Comparison of ENCODE assay signal across 27 mouse cellular contexts in the genomic region with DNA sequence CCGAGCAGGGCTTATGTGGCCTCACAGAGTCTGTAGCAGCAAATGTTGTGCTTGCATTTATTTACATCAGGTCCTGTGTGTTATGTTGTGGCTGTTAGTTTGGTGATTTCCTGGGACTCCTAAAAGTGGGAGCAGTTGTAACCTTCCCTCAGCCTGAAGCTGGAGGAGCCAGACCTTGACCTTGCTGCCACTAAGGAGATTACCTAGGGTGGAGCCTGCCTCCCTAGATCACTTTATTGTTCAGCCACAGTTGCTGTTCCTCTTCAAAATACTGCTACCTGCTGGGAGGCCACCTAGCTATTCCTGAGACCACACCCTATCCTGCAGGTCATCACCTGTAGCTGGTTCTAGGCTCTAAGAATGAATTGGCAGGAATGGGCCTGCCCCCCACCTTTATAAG.
"Had no signal": no experiment of that assay in that cellular context is flagged by ENCODE, and none has a peak within 500 bp of the region (broad histone marks: within the 10 kb centered on the region; RNA-seq: fewer than 3 reads in every experiment).

No protein-coding gene starts in this region.

- H3K4me2 ChIP-seq: heart, embryonic 12.5 days; hindbrain, embryonic 12.5 days; hindbrain, embryonic 14.5 days; intestine, embryonic 15.5 days; limb, embryonic 13.5 days; limb, embryonic 15.5 days; liver, embryonic 12.5 days had no signal

- ATAC-seq: hindbrain, embryonic 16.5 days; inflammation-experienced regulatory T-cells, adult 6 months; intestine, embryonic 15.5 days; intestine, postnatal 0 days; liver, embryonic 12.5 days had no signal

- H3K27me3 ChIP-seq: heart, embryonic 12.5 days; hindbrain, embryonic 12.5 days; intestine, embryonic 15.5 days; limb, embryonic 13.5 days; limb, embryonic 15.5 days; liver, embryonic 12.5 days had no signal

- H3K27ac ChIP-seq: gastrocnemius, adult 2 months; heart, embryonic 10.5 days; hindbrain, embryonic 10.5 days; hindbrain, embryonic 12.5 days; hindbrain, embryonic 14.5 days; intestine, embryonic 15.5 days; layer of hippocampus, adult 2 months; left cerebral cortex, adult 2 months; limb, embryonic 13.5 days; limb, embryonic 15.5 days; liver, embryonic 12.5 days; liver, embryonic 14.5 days had no signal

- DNase-seq: gastrocnemius, adult 2 months; gastrocnemius, postnatal 10 days; gastrocnemius, postnatal 25 days; heart, adult 18-20 months; heart, postnatal 10 days; heart, postnatal 4 days; kidney, adult 18-20 months; kidney, adult 8-10 months; kidney, postnatal 10 days; kidney, postnatal 25 days; kidney, postnatal 4 days; left cerebral cortex, postnatal 4 days had no signal

- H3K36me3 ChIP-seq: heart, embryonic 10.5 days; heart, embryonic 12.5 days; hindbrain, embryonic 10.5 days; hindbrain, embryonic 12.5 days; intestine, embryonic 15.5 days; limb, embryonic 13.5 days; limb, embryonic 15.5 days; liver, embryonic 12.5 days had no signal

- H3K9ac ChIP-seq: heart, embryonic 12.5 days; hindbrain, embryonic 12.5 days; hindbrain, embryonic 14.5 days; intestine, embryonic 15.5 days; limb, embryonic 13.5 days; limb, embryonic 15.5 days; liver, embryonic 12.5 days; liver, embryonic 14.5 days had no signal

- H3K4me3 ChIP-seq: gastrocnemius, adult 2 months; heart, embryonic 10.5 days; heart, embryonic 12.5 days; hindbrain, embryonic 10.5 days; hindbrain, embryonic 12.5 days; intestine, embryonic 15.5 days; layer of hippocampus, adult 2 months; left cerebral cortex, adult 2 months; limb, embryonic 13.5 days; limb, embryonic 15.5 days; liver, embryonic 12.5 days had no signal

- H3K4me1 ChIP-seq: heart, embryonic 10.5 days; heart, embryonic 12.5 days; hindbrain, embryonic 10.5 days; hindbrain, embryonic 12.5 days; intestine, embryonic 15.5 days; limb, embryonic 13.5 days; limb, embryonic 15.5 days; liver, embryonic 12.5 days had no signal

- H3K9me3 ChIP-seq: heart, embryonic 10.5 days; heart, embryonic 12.5 days; hindbrain, embryonic 10.5 days; hindbrain, embryonic 12.5 days; intestine, embryonic 15.5 days; limb, embryonic 13.5 days; limb, embryonic 15.5 days; liver, embryonic 12.5 days had no signal
